Mouse (Mus musculus) forebrain, postnatal 0 days (tissue): ENCODE measurements around the gene Ephx4. TPM values are rescaled to one million over a fixed set of nuclear protein-coding genes. Genes with fewer than 3 reads are reported as not detected.

Experiments used
- ATAC-seq: fragments of 200-750 bp; cut with Nextera tagmentation; 2 replicates; pipeline ENCODE4 v1.8.0; 2017; ENCODE audit warnings: mild to moderate bottlenecking, moderate library complexity
- DNase-seq: peaks from one replicate; pipeline ENCODE4 v3.0.0-alpha.2; 2015
- H3K27ac ChIP-seq: fragments of 300-500 bp; sonication (generic); 2 replicates; pipeline ENCODE4 v1.5.1; 2014; ENCODE audit warnings: low read depth, mild to moderate bottlenecking, antibody characterized with exemption, low read length, moderate library complexity, mixed read lengths
- H3K27me3 ChIP-seq: fragments of 300-500 bp; sonication (generic); 2 replicates; pipeline ENCODE4 v1.6.1; 2014; ENCODE audit warnings: mild to moderate bottlenecking, low read length, mixed read lengths; ENCODE audit not compliant: insufficient read depth
- H3K36me3 ChIP-seq: fragments of 300-500 bp; sonication (generic); 2 replicates; pipeline ENCODE4 v1.6.1; 2014; ENCODE audit warnings: mild to moderate bottlenecking, moderate library complexity; ENCODE audit not compliant: insufficient read depth
- H3K4me1 ChIP-seq: fragments of 300-500 bp; sonication (generic); 2 replicates; pipeline ENCODE4 v1.6.1; 2014; ENCODE audit warnings: antibody characterized with exemption; ENCODE audit not compliant: insufficient read depth
- H3K4me2 ChIP-seq: fragments of 300-500 bp; sonication (generic); 2 replicates; pipeline ENCODE4 v1.6.1; 2014; ENCODE audit warnings: low read depth, mild to moderate bottlenecking, moderate library complexity
- H3K4me3 ChIP-seq: fragments of 300-500 bp; sonication (generic); 2 replicates; pipeline ENCODE4 v1.5.1; 2014; ENCODE audit warnings: low read depth, low read length, mixed read lengths
- H3K9ac ChIP-seq: fragments of 300-500 bp; sonication (generic); 2 replicates; pipeline ENCODE4 v1.6.1; 2014; ENCODE audit warnings: mild to moderate bottlenecking
- H3K9me3 ChIP-seq: fragments of 300-500 bp; sonication (generic); 2 replicates; pipeline ENCODE4 v1.6.1; 2016; ENCODE audit warnings: low read length
- CTCF ChIP-seq: sonication (generic); IDR thresholded peaks from 2 replicates; pipeline ENCODE4 v1.5.1; 2016; ENCODE audit warnings: antibody characterized with exemption, control low read depth, low read depth
- WGBS: fragments of 180-500 bp; shearing (Covaris S2); extraction: QIAGEN DNeasy Blood & Tissue Kit; methylation state at CpG from one replicate; pipeline ENCODE4 v1.1.7; 2014; 5-methylcytosine and 5-hydroxymethylcytosine counted together
- polyA plus RNA-seq: library from polyadenylated mRNA; unstranded; fragments of >200 nt; fragmentation: Nextera tagmentation; extraction: Ambion mirVana; gene quantifications from 2 replicates; pipeline ENCODE4 v1.2.1, GENCODE M21; 2015
- total RNA-seq: library from RNA; depleted of rRNA; stranded (reverse); fragments of >200 nt; gene quantifications from 2 replicates; pipeline ENCODE4 v1.2.3, GENCODE M21; 2014

Gene Ephx4
- total and polyA plus RNA-seq, 2 experiments from 2014 or later = 12.9 to 18.0 TPM

- no peaks in the 10 kb centered on the region for H3K9me3 ChIP-seq
- WGBS = 17% methylated on average over 12 of the region's 12 CpGs
- no peaks in the 10 kb centered on the region for H3K27me3 ChIP-seq
- no peak for TF ChIP-seq CTCF
- no peaks in the 10 kb centered on the region for H3K4me1 ChIP-seq
- no peaks in the 10 kb centered on the region for H3K36me3 ChIP-seq
- H3K9ac ChIP-seq = peak overlapping the region; percentile 69
- peak overlapping the region; percentile 94 for H3K4me2 ChIP-seq
- DNase-seq = peak; percentile 35
- ATAC-seq = no peak; the same call in 1 of the 2 replicates
- peak overlapping the region; percentile 9 for H3K27ac ChIP-seq
- H3K4me3 ChIP-seq = peak overlapping the region; percentile 63
Measured at GRCm38 (mm10) chr5:107403947-107404684, 1.6 kb downstream of the Ephx4 start.

GRCm38 (mm10) chr5:107405361-107405760 lies 2.8 kb downstream of the Ephx4 start:
- no peak overlapping the region for H3K9ac ChIP-seq
- ATAC-seq = no peak
- H3K27ac ChIP-seq = peak overlapping the region; percentile 45; the same call in 1 of the 2 replicates
- TF ChIP-seq CTCF = no peak
- H3K4me1 ChIP-seq = no peaks in the 10 kb centered on the region
- H3K9me3 ChIP-seq = no peaks in the 10 kb centered on the region
- 76% methylated on average over 4 of the region's 4 CpGs for WGBS
- H3K4me3 ChIP-seq = no peak overlapping the region
- H3K36me3 ChIP-seq = no peaks in the 10 kb centered on the region
- H3K27me3 ChIP-seq = no peaks in the 10 kb centered on the region
- peak; percentile 16 for DNase-seq
- peak overlapping the region; percentile 94 for H3K4me2 ChIP-seq

- H3K4me2 ChIP-seq = no peak overlapping the region
- H3K27ac ChIP-seq = no peak overlapping the region
- no peak overlapping the region for H3K9ac ChIP-seq
- 84% methylated on average over 1 of the region's 1 CpGs for WGBS
- H3K9me3 ChIP-seq = no peaks in the 10 kb centered on the region
- H3K4me3 ChIP-seq = no peak overlapping the region
- no peak for TF ChIP-seq CTCF
- no peak for ATAC-seq
- no peaks in the 10 kb centered on the region for H3K36me3 ChIP-seq
- DNase-seq = no peak
- H3K4me1 ChIP-seq = no peaks in the 10 kb centered on the region
- H3K27me3 ChIP-seq = no peaks in the 10 kb centered on the region
Measured at GRCm38 (mm10) chr5:107410305-107410704, 7.8 kb downstream of the Ephx4 start.

DNA sequence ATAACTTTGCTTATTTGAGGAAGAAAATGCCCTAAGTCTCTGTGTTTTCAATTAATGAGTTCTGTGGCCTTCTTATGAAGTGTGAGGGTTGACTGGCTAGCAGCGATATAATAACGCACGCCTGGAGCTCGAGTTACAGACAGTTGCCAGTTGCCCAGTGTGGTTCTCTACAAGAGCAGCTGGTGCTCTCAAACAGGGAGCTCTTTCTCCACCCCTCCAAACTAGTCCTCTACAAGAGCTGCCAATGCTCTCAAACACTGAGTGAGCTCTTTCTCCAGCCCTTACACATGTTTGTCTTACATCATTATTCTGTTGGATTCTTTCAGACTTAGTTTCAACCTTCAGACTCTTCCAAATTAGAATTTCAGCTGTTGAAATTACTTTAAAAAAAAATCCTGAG lies 8.8 kb downstream of the Ephx4 start:
- ATAC-seq (peak; percentile 42; the same call in 1 of the 2 replicates), DNase-seq (peak; percentile 16)
- TF ChIP-seq CTCF = no peak
- Histone ChIP-seq H3K4me2 (no peak overlapping the region), H3K36me3 (no peaks in the 10 kb centered on the region), H3K27ac (no peak overlapping the region), H3K4me3 (no peak overlapping the region), H3K27me3 (no peaks in the 10 kb centered on the region), H3K9me3 (no peaks in the 10 kb centered on the region), H3K4me1 (no peaks in the 10 kb centered on the region), H3K9ac (no peak overlapping the region)
- 51% methylated on average over 4 of the region's 4 CpGs for WGBS

DNA sequence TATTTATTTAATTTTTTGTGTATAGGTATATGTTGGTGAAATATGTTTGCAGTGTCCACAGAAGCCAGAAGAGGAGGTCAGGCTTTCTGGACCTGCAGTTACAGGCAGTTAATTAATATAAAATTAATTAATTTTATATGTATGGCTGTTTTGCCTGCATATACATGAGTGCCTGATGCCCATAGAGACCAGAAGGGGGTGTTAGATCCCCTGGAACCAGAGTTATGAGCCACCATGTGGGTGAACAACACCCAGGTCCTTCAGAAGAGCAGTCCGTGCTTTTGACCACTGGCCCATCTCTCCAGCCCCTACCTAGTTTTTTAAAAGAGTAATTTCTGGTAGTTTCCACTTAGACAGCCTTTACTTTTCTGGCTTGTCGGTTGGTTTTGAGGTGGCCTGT lies 9.7 kb downstream of the Ephx4 start:
- no peak for DNase-seq
- H3K27ac ChIP-seq = no peak overlapping the region
- H3K4me2 ChIP-seq = no peak overlapping the region

GRCm38 (mm10) chr5:107415098-107415497 lies 12.6 kb downstream of the Ephx4 start:
- H3K4me1 ChIP-seq = no peaks in the 10 kb centered on the region
- no peaks in the 10 kb centered on the region for H3K27me3 ChIP-seq
- H3K36me3 ChIP-seq = no peaks in the 10 kb centered on the region
- WGBS = 77% methylated on average over 2 of the region's 2 CpGs
- no peak overlapping the region for H3K4me3 ChIP-seq
- no peaks in the 10 kb centered on the region for H3K9me3 ChIP-seq
- ATAC-seq (peak; percentile 83), DNase-seq (peak; percentile 67)
- H3K9ac ChIP-seq = no peak overlapping the region
- 0 out of 2 replicates have a peak overlapping the region, but pooled peaks have one; percentile 31 for H3K27ac ChIP-seq
- no peak for TF ChIP-seq CTCF
- H3K4me2 ChIP-seq = no peak overlapping the region

More for the DNA sequence above, 9.7 kb downstream of the Ephx4 start:
- Histone ChIP-seq H3K36me3 (no peaks in the 10 kb centered on the region), H3K9ac (no peak overlapping the region), H3K4me3 (no peak overlapping the region), H3K27me3 (no peaks in the 10 kb centered on the region), H3K9me3 (no peaks in the 10 kb centered on the region), H3K4me1 (no peaks in the 10 kb centered on the region)
- ATAC-seq = no peak
- TF ChIP-seq CTCF = no peak
- 79% methylated on average over 2 of the region's 2 CpGs for WGBS

GRCm38 (mm10) chr5:107421676-107422075 lies 19.1 kb downstream of the Ephx4 start:
- Histone ChIP-seq H3K4me2 (no peak overlapping the region), H3K4me1 (no peaks in the 10 kb centered on the region), H3K9me3 (no peaks in the 10 kb centered on the region), H3K27me3 (no peaks in the 10 kb centered on the region), H3K9ac (no peak overlapping the region), H3K4me3 (no peak overlapping the region), H3K27ac (no peak overlapping the region), H3K36me3 (no peaks in the 10 kb centered on the region)
- TF ChIP-seq CTCF = no peak
- peak; percentile 40 for DNase-seq
- ATAC-seq = 0 out of 2 replicates have a peak, but pooled peaks have one; percentile 1
- 22% methylated on average over 1 of the region's 1 CpGs for WGBS
